Mouse (Mus musculus): ENCODE measurements around the gene Vps39. TPM values are rescaled to one million over a fixed set of nuclear protein-coding genes. Genes with fewer than 3 reads are reported as not detected.
A peak's percentile ranks its signal among the peaks of the same experiment; 100 is the strongest.

Vps39 gene
- polyA plus RNA-seq, 1 experiment from 2014 or later = 24.9 TPM

DNA sequence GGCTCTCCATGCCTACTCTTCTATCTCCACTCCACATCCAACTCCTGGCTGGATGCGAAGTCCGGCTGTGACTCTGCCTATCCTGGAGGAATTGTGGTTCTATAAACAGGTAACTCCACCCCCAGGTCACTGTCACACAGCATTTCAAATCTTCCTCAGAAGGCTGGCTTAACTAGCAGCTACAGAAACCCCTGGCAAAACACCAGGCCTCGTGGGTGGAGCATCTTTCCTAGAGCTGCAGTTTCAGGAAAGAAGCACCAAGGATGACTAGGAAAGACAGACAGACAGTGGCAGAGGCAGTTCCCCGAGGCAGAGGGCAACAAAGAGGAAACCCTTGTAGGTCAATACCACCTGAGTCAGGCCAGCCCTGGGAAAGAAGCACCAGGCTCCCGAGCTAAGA, 63.9 kb downstream of the Vps39 start, which contains the start of gene Pla2g4d:
Gene Pla2g4d (minus strand): TSS at position 203 of the 400 bp plus-strand sequence.
- Histone ChIP-seq H3K4me3 (no peak within 1 kb of the TSS), H3K27me3 (ENCODE audit: low read depth, poor library complexity, severe bottlenecking) (no peaks in the 10 kb centered on the region), H3K9me3 (replicated peaks) (no peaks in the 10 kb centered on the region), H3K36me3 (no peaks in the 10 kb centered on the region), H3K27ac (replicated peaks) (no peak within 1 kb of the TSS), H3K4me1 (no peaks in the 10 kb centered on the region)
- no peak for DNase-seq (ENCODE audit: low spot score)
- 78% methylated on average over 5 of the region's 5 CpGs for WGBS

DNA sequence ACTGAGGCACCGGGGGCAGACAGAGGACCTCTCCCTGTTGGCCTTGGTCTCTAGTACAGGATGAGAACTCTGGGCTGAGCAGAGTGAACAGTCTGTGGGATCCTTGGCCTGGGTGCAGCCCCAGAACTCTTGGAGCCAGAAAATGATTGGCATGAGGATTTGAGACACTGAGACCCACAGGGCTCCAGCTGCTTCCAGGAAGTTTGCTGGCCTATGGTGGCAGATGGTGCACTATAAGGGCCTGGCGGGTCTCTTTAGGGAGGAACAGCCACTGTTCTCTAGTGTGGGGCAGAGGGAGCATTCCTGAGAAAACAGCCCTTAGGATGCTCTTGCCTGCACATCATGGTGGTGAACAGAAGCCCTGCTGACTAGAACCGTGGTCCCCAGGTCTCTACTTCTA, 64.5 kb downstream of the Vps39 start:
- Histone ChIP-seq H3K4me1 (no peaks in the 10 kb centered on the region), H3K27ac (replicated peaks) (no peak overlapping the region), H3K27me3 (ENCODE audit: low read depth, poor library complexity, severe bottlenecking) (no peaks in the 10 kb centered on the region), H3K4me3 (no peak overlapping the region), H3K9me3 (replicated peaks) (no peaks in the 10 kb centered on the region), H3K36me3 (no peaks in the 10 kb centered on the region)
- 93% methylated on average over 3 of the region's 3 CpGs for WGBS
- DNase-seq (ENCODE audit: low spot score) = no peak

DNA sequence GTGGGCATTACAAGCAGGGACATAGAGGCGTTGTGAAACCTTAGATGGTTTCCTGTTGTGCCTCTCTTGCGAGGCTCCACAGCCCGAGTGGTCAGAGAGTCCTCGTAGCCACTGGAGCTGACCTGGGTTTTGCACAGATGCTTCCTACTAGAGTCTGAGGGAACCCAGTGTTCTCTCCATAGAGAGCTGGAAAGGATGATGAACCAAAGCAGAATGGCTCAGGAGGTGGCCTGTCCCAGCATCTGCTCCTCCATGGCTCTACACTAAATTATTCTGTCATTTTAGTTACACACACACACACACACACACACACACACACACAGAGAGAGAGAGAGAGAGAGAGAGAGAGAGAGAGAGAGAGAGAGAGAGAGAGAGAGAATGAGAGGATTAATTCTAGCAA, 67.3 kb downstream of the Vps39 start:
- Histone ChIP-seq H3K4me3 (no peak overlapping the region), H3K9me3 (replicated peaks) (no peaks in the 10 kb centered on the region), H3K36me3 (no peaks in the 10 kb centered on the region), H3K27me3 (ENCODE audit: low read depth, poor library complexity, severe bottlenecking) (no peaks in the 10 kb centered on the region), H3K27ac (replicated peaks) (no peak overlapping the region), H3K4me1 (no peaks in the 10 kb centered on the region)
- WGBS = 77% methylated on average over 4 of the region's 4 CpGs
- DNase-seq (ENCODE audit: low spot score) = no peak

DNA sequence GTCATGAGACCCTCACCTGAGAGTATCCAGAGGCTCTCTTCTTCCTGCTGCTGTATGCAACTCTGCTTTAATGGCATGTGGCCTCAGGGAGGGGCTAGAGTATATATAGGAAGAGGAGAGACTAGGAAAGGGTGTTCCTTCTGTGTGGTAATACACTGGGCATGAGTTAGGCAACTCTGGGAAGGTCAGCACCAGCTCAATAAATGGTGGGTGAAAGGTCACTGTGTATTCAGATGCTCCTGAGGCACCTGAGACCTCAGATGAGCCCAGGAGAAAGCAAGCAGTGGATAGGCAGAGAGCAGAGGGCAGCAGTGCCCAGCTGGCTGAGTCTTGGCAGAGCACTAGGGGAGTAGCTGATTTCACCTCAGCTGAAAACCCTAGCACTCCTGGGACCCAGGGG, 68.2 kb downstream of the Vps39 start:
- H3K4me3 ChIP-seq = no peak overlapping the region
- H3K27me3 ChIP-seq (ENCODE audit: low read depth, poor library complexity, severe bottlenecking) = no peaks in the 10 kb centered on the region
- H3K4me1 ChIP-seq = no peaks in the 10 kb centered on the region
- H3K36me3 ChIP-seq = no peaks in the 10 kb centered on the region
- no peaks in the 10 kb centered on the region for H3K9me3 ChIP-seq (replicated peaks)
- DNase-seq (ENCODE audit: low spot score) = no peak
- no peak overlapping the region for H3K27ac ChIP-seq (replicated peaks)

DNA sequence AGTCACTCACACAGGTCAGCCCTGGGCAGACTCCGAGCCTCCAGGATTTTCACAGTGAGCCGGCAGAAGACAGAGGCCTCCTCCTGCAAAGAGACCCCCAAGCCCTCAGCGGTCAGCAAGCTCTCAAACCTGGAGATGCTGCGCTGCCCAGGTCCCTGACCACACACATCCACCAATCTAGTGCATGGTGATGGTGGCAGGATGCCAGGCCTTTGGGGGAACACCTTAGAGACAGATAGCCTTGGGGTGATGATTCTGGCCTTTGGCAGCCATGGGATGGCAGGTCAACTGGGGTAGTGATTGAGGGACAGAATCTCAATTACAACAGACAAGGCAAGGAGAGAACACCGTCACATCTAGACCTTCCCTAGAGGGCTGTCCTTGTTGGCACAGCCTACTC, 68.8 kb downstream of the Vps39 start:
- Histone ChIP-seq H3K36me3 (no peaks in the 10 kb centered on the region), H3K27ac (replicated peaks) (no peak overlapping the region), H3K9me3 (replicated peaks) (no peaks in the 10 kb centered on the region), H3K27me3 (ENCODE audit: low read depth, poor library complexity, severe bottlenecking) (no peaks in the 10 kb centered on the region), H3K4me3 (no peak overlapping the region), H3K4me1 (no peaks in the 10 kb centered on the region)
- no peak for DNase-seq (ENCODE audit: low spot score)
- 82% methylated on average over 5 of the region's 5 CpGs for WGBS

DNA sequence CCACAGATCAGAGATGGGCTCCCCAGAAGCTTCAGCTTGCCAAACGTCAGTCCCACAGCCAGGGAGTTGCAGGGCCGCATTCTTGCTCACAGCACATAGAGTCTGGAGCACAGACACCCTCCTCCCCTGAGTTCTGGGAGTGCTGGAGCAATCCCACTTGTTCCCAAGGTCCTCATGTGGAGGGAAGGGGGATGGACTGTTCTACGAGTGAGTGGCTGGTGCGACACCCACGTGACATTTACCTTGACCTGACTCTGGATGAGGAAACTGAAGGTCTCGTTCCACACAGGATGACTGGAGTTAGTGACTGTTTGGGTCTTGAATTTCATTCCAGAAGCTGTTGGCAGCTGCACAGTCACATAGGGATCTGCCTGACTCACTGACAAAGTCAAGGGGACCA, 69.4 kb downstream of the Vps39 start:
- H3K4me3 ChIP-seq = no peak overlapping the region
- no peaks in the 10 kb centered on the region for H3K4me1 ChIP-seq
- no peaks in the 10 kb centered on the region for H3K36me3 ChIP-seq
- H3K9me3 ChIP-seq (replicated peaks) = no peaks in the 10 kb centered on the region
- DNase-seq (ENCODE audit: low spot score) = no peak
- H3K27ac ChIP-seq (replicated peaks) = no peak overlapping the region
- H3K27me3 ChIP-seq (ENCODE audit: low read depth, poor library complexity, severe bottlenecking) = no peaks in the 10 kb centered on the region
- WGBS = 64% methylated on average over 6 of the region's 6 CpGs

DNA sequence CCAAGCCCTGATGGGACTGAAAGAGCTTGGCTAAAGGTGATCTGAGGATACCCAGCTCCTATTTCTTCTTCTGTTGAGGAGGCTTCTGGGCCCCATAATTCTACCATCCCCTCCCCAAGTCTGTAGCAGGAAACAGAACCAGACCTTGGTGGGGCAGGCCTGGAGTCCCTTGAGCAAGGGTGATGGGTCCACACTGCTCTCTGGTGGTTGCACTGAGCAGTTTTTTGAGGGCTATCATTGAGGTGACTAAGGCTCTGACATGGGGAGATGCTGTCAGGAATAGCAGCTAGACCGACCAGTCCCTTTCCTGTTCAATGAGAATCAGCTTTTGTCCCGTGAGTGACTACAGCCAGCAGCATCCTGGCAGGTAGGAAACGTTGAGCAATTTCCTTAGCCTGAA, 71.7 kb downstream of the Vps39 start:
- WGBS = 53% methylated on average over 3 of the region's 3 CpGs

DNA sequence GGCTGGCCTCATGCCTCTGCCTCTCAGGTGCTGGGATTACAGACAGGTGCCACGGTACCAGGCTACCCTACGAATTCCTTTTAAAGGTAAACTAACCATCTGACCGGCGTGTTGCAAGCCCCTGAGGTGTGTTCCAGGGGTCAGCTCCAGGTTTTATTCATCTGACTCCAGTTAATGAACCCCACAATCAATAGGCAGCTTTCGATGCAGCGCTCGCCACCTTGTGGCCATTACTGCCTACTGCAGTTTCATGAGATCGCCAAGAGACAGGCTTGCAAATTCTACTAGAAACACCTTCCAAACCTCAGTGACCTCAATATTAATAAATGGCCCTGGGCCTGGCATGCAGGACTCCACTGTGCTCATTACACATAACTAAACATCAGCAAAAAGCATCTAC, 73.0 kb downstream of the Vps39 start:
- Histone ChIP-seq H3K4me3 (no peak overlapping the region), H3K27me3 (ENCODE audit: low read depth, poor library complexity, severe bottlenecking) (no peaks in the 10 kb centered on the region), H3K36me3 (no peaks in the 10 kb centered on the region), H3K9me3 (replicated peaks) (no peaks in the 10 kb centered on the region), H3K4me1 (no peaks in the 10 kb centered on the region), H3K27ac (replicated peaks) (no peak overlapping the region)
- DNase-seq (ENCODE audit: low spot score) = peak; percentile 47
- WGBS = 18% methylated on average over 8 of the region's 8 CpGs

More for the DNA sequence above, 71.7 kb downstream of the Vps39 start:
- Histone ChIP-seq H3K9me3 (replicated peaks) (no peaks in the 10 kb centered on the region), H3K27me3 (ENCODE audit: low read depth, poor library complexity, severe bottlenecking) (no peaks in the 10 kb centered on the region), H3K4me1 (no peaks in the 10 kb centered on the region), H3K4me3 (no peak overlapping the region), H3K36me3 (no peaks in the 10 kb centered on the region), H3K27ac (replicated peaks) (no peak overlapping the region)
- no peak for DNase-seq (ENCODE audit: low spot score)

DNA sequence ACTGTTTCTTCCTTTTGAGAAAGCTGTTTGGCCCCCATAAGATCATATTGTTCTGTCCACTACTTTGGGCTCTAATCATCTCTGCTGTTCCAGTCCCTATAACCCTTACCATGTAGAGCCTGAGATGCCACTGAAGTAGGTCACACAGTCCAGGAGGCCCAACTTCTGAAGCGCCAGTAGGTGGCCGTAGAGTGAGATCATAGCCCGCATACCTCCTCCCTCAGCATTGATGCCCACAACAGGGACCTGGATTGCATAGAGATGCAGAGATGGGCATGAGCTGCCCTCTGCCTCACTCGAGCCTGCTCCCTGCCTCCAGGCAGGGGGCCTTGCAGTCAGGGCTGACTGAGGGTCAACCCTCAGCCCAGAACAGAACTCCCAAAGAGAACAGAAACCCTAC, 76.0 kb downstream of the Vps39 start:
- Histone ChIP-seq H3K27me3 (ENCODE audit: low read depth, poor library complexity, severe bottlenecking) (no peaks in the 10 kb centered on the region), H3K36me3 (no peaks in the 10 kb centered on the region), H3K4me3 (no peak overlapping the region), H3K4me1 (no peaks in the 10 kb centered on the region), H3K27ac (replicated peaks) (no peak overlapping the region), H3K9me3 (replicated peaks) (no peaks in the 10 kb centered on the region)
- 83% methylated on average over 4 of the region's 4 CpGs for WGBS
- no peak for DNase-seq (ENCODE audit: low spot score)

DNA sequence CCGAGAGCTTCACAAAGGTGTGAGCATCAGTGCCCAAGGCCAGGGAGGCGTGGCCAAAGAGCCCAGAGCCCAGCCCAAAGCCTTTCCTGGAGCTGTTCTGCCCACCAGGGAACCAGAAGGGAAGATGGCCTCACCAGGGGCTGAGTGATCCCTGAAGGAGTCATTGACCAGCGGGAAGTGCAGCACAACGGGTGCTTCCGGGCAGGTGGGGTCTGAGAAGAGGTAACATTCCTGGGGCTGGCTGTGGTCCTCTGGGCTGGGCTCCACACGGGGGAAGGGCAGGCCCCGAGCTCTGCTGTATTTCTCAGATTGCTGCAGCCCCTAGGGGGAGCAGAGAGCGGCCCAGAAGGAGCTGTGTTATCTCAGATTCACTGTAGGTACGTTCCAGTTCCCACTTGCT, 84.3 kb downstream of the Vps39 start:
- 5% methylated on average over 9 of the region's 9 CpGs for whole genome bisulfite sequencing
- H3K36me3 ChIP-seq = no peaks in the 10 kb centered on the region
- H3K9me3 ChIP-seq (replicated peaks) = no peaks in the 10 kb centered on the region
- H3K27ac ChIP-seq (replicated peaks) = peak overlapping the region; percentile 42; the same call in 1 of the 2 replicates
- peak; percentile 37 for DNase-seq (ENCODE audit: low spot score)
- peak overlapping the region; percentile 32 for H3K4me3 ChIP-seq
- peaks cover 11% of the 10 kb centered on the region for H3K4me1 ChIP-seq
- H3K27me3 ChIP-seq (ENCODE audit: low read depth, poor library complexity, severe bottlenecking) = peaks cover 11% of the 10 kb centered on the region; the same call in 1 of the 2 replicates

Other genes starting within 250 kb of the Vps39 start
- 26.6 and 35.9 TPM in 2 replicates for gene Ehd4, start 198.5 kb downstream of the Vps39 start, polyA plus RNA-seq (2016; fragmentation: Nextera tagmentation; extraction: Ambion mirVana)
- 0.07 TPM in 1 of 2 replicates, not detected in the other for gene Pla2g4e, start 107.8 kb downstream of the Vps39 start, polyA plus RNA-seq (2016; fragmentation: Nextera tagmentation; extraction: Ambion mirVana)
- gene Pla2g4d, start 63.9 kb downstream of the Vps39 start, polyA plus RNA-seq (2016; fragmentation: Nextera tagmentation; extraction: Ambion mirVana) = 0.02 TPM in 1 of 2 replicates, not detected in the other
- not detected in 2 replicates for gene Pla2g4f, start 39.0 kb downstream of the Vps39 start, polyA plus RNA-seq (2016; fragmentation: Nextera tagmentation; extraction: Ambion mirVana)
- 7.1 and 8.7 TPM in 2 replicates for gene Ganc, start 50.8 kb upstream of the Vps39 start, polyA plus RNA-seq (2016; fragmentation: Nextera tagmentation; extraction: Ambion mirVana)
- gene Tmem87a, start 51.0 kb upstream of the Vps39 start, polyA plus RNA-seq (2016; fragmentation: Nextera tagmentation; extraction: Ambion mirVana) = 5.6 and 6.1 TPM in 2 replicates
- 5.5 and 7.8 TPM in 2 replicates for gene Capn3, start 102.9 kb upstream of the Vps39 start, polyA plus RNA-seq (2016; fragmentation: Nextera tagmentation; extraction: Ambion mirVana)
- 69.7 and 76.2 TPM in 2 replicates for gene Zfp106, start 210.7 kb upstream of the Vps39 start, polyA plus RNA-seq (2016; fragmentation: Nextera tagmentation; extraction: Ambion mirVana)
- 53.8 and 58.3 TPM in 2 replicates for gene Snap23, start 214.5 kb upstream of the Vps39 start, polyA plus RNA-seq (2016; fragmentation: Nextera tagmentation; extraction: Ambion mirVana)

Measured in midbrain, embryonic 10.5 days (tissue).